Mouse (Mus musculus) kidney, adult 8-10 months (tissue): Measurements from ENCODE around the gene Adprm.
"Not testable (repeated sequence)": the region's sequence is repeated elsewhere in the genome, so short reads cannot be mapped to it uniquely, and the experiment has no call there.

ENCODE experiments used
- DNase-seq, 2 experiments: peaks; one replicate each; pipeline ENCODE4 v3.0.0; 2022

Gene Adprm

DNA sequence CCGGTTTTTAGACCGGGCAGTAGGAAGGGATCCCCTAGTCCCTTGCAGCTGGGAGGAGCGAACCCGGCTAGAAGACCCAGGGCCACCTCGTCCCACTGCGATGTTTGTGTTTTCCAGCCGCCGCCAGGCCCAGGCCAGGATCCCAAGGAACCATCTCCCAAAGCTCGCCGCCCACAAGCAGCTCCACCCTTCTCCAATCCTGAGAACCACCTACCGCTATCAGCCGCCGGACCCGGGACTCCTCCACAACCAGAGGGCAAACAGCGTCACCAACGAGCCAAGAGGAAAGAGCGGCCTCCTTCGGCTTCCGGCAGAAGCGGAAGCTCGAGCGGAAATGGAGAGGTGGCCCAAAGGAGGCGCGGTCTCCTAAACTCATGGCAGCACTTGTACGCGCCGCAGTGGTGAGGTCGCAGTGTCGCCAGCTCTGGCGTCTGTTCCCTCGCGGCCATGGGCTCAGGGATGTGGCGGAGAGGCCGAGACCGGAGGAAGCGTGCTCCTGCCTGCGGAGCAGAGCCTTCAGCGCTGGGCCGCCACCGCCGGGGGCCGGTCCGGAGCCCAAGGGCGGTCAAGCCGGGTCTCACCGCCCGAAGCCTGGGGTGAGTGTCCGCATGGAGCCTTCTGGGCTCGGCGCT is at the start of gene Adprm, which contains the start of gene Sco1:
Adprm (minus strand) TSS at position 274 of the 632 bp plus-strand sequence.
Sco1 (plus strand) TSS at position 350 of the 632 bp plus-strand sequence.
- peak; percentile 91 for DNase-seq

DNA sequence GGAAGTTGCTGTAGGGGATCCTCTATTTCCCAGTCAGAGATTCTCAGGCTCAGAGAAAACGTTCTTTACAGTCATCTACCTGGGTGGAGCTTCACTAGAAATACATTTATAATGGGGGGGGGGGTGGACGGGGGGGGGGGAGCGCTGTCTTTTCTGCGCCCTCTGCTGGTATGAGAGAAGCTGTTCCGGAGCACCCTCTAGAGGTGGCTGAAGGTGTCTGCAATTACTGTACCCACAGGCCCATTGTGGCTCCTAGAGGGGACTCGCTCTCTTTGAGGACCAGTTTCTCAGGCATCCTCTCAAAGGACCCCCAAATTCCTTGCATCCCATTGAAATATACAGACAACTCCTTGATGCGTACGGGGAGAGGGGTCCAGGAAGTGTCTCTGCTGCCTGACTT is 49.3 kb upstream of the Adprm start:
- DNase-seq, result peak; percentile 33 to 50

DNA sequence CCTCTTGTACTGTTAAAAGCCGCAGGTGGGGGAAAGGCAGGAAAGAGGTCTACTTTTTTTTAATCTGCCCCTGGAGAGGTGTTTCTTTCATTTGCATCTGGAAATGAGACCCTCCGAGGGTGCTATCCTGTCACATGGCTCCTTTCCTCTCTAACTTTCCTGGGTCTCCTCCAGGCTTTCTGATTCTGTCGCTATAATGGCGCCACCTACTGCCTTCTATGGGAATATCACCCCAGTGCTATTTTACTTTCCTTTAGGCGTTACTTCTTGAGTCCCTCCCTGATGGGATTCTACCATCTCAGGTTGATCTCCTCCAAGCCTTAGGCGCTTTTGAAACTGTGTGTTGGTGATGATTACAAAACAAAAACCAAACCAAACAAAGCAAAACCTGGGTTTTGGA is 47.8 kb upstream of the Adprm start:
- DNase-seq, result peak; percentile 23 to 45

DNA sequence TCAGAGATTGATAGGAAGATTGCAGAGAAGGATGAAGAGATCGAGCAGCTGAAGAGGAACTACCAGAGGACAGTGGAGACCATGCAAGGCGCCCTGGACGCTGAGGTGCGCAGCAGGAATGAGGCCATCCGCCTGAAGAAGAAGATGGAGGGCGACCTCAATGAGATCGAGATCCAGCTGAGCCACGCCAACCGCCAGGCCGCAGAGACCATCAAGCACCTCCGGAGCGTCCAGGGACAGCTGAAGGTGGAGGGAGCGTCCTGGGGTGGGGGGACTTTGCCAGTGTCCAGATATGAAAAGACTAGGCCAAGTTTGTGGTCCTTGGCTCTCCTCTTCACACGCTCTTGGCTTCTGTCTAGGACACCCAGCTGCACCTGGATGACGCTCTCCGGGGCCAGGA is 46.8 kb upstream of the Adprm start:
- DNase-seq, result no peak

DNA sequence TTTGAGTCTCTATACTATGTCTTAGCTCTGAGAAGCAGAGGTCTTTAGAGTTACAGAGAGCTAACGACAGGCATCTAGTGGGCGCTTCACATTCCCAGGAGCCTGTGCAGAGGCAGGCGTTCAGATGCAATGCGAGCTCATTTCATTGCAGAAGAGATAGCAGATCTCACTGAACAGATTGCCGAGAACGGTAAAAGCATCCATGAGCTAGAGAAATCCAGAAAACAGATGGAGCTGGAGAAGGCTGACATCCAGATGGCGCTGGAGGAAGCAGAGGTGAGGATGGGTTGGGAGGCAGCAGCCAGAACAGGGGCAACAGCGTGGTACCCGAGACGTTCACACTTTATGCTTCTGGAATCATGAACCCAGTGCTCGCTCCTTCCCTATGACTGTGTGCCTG is 46.0 kb upstream of the Adprm start:
- DNase-seq, result no peak

DNA sequence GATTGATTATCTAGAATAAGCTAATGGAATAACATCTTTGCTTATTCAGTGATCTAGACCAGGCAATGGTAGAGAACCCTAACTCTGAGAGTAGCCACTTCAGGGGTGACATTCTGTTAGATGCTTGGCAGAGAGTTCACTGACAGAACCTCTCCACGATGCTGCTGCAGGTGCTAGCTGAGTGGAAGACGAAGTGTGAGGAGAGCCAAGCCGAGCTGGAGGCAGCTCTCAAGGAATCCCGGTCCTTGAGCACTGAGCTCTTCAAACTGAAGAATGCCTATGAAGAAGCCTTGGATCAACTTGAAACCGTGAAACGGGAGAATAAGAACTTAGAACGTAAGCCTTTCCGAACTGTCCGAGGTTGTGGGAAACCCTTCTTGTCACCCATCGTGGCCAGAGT is 45.3 kb upstream of the Adprm start:
- no peak for DNase-seq

DNA sequence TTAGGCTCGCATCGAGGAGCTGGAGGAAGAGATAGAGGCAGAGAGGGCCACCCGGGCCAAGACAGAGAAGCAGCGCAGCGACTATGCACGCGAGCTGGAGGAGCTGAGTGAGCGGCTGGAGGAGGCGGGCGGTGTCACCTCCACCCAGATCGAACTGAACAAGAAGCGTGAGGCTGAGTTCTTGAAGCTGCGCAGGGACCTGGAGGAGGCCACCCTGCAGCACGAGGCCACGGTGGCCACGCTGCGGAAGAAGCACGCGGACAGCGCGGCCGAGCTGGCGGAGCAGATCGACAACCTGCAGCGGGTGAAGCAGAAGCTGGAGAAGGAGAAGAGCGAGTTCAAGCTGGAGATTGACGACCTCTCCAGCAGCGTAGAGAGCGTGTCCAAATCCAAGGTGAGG is 42.1 kb upstream of the Adprm start:
- no peak for DNase-seq

DNA sequence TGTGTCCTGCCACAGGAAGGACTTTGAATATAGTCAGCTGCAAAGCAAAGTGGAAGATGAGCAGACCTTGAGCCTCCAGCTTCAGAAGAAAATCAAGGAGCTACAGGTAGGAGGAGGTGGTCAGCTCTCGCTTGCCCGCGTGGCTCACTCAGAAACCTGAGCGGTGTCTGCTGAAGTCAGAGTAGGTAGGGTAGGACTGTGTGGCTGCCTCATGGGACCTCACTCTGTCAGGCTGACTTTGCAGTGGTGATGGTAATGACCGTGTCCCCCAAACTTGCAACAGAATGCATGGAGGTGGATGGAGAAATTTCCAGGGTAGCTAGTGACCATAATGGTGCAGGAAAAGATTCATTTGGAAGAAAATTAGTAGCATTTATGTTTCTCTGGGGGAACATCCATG is 41.3 kb upstream of the Adprm start:
- DNase-seq, result no peak

DNA sequence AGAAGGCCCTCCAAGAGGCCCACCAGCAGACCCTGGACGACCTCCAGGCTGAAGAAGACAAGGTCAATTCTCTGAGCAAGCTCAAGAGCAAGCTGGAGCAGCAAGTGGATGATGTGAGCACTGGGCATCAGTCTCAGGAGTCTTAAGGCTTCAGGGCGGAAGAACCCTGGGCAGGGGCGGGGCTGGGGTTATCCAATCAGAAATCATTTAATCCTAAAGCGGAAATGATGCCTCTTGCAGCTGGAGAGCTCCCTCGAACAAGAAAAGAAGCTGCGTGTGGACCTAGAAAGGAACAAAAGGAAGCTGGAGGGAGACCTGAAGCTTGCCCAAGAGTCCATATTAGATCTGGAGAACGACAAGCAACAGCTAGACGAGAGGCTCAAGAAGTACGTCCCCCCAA is 40.8 kb upstream of the Adprm start:
- no peak for DNase-seq

DNA sequence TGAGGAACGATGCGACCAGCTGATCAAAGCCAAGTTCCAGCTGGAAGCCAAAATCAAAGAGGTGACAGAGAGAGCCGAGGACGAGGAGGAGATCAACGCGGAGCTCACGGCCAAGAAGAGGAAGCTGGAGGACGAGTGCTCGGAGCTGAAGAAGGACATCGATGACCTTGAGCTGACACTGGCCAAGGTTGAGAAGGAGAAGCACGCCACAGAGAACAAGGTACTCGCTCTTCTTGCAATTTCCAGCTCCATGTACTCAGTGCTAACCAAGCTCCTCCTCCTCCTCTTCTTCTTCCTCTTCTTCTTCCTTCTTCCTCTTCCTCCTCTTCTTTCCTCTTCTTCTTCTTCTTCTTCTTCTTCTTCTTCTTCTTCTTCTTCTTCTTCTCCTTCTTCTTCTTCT is 40.0 kb upstream of the Adprm start:
- not testable (repeated sequence) for DNase-seq

DNA sequence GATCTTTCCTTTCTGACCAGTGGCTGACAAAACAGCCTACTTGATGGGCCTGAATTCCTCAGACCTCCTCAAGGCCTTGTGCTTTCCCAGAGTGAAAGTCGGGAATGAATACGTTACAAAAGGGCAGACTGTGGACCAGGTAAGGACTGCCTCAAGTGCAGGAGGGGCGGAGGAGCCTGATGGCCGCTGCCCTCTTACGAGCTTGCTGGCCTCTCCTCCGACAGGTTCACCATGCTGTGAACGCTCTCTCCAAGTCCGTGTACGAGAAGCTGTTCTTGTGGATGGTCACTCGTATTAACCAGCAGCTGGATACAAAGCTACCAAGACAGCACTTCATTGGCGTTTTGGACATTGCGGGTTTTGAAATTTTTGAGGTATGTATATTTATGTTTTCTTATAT is 34.8 kb upstream of the Adprm start:
- no peak for DNase-seq

DNA sequence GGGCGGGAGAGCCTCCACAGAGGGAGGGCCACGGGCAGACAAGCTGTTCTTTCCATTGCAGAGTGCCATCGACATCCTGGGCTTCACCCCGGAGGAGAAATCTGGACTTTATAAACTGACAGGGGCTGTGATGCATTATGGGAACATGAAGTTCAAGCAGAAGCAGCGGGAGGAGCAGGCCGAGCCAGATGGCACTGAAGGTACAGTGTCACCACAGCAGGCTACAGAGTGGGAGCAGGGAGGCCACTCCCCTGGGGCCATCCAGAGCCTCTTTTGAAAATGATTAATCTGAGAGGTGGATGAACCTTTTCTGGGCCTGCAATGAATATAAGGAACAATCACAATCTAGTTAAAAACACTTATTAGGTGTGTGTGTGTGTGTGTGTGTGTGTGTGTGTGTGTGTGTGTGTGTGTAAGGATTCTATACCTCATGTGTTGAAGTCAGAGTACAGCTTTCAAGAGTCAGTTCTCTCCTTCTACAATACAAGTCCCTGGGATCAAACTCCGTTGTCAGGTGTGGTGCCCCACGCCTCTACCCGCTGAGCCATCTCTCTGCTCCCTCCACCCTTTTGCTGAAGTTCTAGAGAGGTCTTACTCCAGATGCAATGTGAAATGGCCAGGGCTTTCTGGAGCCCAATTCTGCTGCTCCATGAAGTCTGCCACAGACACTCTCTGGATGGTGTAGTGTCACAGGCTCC is 34.2 kb upstream of the Adprm start:
- DNase-seq, result peak in 1 of 2 experiments; percentile 30

DNA sequence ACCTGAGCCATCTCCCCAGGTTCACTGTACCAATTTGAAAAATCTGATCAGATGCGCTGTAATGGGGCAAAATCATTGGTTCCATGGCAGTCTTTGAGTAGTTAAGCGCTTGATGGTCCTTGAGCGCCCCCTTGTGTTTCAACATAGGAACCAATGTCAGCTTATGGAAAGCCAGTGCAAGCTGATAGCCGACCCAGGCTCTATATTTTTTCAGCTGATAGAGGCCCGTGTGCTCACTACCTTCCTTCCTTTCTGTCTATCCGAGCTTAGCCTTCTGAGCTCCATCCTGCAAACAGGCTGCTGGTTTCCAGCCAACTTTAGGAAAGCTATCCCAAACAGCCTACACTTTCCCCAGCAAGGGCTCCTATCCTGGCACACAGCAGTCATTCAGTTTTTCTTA is 33.1 kb upstream of the Adprm start:
- DNase-seq, result peak; percentile 59 to 62

DNA sequence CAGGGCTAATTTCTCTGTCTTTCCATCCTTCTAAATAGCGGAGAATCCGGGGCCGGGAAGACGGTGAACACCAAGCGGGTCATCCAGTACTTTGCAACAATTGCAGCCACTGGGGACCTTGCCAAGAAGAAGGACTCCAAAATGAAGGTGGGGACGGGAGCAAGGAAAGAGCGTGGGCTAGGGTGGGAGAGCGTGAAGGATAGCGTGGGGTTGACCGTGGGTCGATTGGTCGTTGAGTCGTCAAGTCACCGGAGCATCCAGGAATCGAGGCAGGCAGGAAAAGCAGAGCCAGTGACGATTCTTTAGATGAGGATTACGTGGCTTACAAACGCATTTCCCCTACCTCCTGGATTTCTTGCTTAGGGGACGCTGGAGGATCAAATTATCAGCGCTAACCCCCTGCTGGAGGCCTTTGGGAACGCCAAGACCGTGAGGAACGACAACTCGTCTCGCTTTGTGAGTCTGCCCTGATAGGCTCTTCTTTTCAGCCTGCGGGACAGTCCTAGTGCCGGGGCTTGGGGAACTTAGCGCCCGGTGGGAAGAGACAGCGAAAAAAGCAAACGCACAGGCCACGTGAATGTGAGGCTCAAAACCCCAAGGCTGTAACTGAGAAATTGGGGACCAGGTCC is 31.4 kb upstream of the Adprm start:
- DNase-seq, result no peak

DNA sequence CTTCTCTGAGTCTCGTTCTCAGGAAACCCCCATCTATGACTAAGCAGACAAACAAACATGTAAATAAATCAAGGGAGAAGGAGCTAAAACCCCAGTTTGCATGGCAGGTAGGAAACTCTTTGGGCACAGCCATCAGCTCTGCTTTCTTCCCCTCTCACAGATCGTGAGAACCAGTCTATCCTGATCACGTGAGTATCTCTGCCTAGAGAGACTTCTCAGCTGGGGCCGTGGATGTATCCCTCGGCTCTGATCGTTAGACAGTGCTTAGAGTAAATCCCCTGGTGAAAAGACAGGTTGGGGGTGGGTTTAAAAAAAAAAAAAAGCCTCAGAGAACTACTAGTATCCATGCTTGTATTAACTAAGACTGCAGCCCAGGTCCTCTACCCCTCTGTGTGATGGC is 30.8 kb upstream of the Adprm start:
- DNase-seq, result no peak

DNA sequence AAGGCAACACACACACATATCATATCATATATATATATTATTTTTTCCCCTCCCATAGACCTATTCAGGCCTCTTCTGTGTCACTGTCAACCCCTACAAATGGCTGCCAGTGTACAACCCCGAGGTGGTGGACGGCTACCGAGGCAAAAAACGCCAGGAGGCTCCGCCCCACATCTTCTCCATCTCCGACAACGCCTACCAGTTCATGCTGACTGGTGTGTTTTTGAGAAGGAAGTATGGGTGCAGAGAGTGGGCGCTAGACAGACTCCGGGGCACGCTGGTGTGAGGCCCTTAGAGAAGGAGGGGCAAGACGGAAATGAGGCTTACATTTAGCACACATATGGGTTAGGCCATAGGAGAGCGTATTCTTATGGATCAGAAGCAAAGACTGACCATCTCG is 30.4 kb upstream of the Adprm start:
- DNase-seq, result no peak

DNA sequence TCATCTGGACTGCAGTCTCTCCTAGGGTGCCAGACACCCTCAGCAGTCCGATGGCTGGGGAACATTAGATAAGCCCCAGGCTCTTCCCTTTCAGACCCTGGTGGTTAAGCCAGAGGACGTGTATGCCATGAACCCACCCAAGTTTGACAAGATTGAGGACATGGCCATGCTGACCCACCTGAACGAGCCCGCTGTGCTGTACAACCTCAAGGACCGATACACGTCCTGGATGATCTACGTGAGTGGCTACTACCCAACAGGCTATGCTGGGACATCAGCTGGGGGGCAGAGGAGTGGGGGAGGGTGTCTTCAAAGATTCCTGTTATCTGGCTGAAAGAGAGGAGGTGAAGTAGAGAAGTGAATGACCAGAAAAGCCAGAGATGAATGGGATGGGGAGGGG is 29.8 kb upstream of the Adprm start:
- no peak for DNase-seq

DNA sequence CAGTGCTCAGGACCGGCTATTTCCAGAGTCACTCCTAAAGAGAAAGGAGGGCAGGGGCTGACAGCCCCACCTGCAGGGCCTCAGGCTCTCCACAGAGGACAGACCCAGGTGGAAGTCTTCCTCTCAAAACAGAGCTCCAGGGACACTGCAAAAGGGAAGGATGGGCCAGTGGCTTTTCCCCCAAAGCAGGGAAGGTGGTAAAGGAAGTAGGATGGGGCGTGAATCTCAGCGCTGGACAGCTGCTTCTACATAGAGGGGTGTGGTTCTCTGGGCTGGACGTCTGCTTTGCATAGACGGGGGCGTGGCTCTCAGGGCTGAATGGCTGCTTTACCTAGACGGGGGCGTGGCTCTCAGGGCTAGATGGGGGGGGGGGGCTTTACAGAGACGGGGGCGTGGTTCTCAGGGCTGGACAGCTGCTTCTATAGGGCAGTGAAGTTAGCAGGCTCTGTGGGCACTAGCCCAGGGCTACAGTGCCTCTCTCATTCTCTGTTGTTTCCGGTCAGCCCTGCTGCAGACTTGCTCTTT is 28.8 kb upstream of the Adprm start:
- peak; percentile 35 to 38 for DNase-seq

DNA sequence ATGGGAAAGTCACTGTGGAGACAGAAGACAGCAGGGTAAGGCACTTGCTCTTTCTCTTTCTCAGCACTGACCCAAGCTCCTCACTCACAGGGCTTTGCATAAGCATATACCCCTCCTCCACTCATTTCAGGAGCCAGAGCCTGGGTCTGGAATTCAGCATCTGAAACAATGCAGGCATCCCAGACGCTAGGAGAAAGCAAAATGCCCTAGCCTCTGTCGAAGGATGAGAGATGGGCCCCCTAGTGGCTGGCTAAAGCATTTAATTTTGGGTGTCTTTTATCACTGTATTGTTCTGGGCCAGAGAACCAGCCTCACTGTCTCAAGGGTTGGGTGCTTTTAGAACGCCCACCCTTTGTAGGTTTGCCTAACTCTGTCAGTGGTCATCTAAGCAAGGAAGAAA is 27.8 kb upstream of the Adprm start:
- peak; percentile 37 to 44 for DNase-seq

DNA sequence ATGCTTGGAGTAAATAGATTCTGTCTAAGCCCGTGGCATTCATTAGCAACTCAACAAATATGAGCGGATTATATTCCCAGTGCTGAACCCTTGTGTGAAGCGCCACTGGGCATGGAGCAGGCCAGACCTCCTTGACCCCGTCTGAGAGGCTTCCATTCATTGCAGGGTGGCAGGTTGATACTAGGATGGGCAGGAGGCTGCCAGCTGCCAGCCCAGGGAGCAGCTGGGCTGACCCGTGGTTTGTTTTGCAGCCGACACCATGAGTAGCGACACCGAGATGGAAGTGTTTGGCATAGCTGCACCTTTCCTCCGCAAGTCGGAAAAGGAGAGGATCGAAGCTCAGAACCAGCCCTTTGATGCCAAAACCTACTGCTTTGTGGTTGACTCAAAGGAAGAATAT is 27.3 kb upstream of the Adprm start:
- no peak for DNase-seq

DNA sequence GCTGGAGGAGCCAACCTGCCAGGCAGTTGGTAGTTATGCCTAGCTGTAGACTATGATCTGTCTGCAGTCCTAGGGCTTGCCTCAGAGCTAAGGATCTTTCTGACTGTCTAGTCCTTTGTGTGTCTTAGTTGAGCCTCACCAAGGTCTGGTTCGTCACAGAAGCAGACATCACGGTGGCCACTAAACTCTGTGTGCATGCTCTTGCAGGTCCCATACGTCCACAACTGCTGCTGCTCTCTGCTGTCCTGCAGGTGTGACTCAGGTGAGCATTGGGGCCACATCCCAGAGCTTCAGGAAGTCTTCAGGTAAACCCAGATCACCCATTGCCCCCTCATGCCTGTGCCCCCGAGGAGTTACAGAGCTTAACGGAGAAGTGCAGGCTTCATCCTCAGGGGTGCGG is 26.5 kb upstream of the Adprm start:
- DNase-seq, result no peak

DNA sequence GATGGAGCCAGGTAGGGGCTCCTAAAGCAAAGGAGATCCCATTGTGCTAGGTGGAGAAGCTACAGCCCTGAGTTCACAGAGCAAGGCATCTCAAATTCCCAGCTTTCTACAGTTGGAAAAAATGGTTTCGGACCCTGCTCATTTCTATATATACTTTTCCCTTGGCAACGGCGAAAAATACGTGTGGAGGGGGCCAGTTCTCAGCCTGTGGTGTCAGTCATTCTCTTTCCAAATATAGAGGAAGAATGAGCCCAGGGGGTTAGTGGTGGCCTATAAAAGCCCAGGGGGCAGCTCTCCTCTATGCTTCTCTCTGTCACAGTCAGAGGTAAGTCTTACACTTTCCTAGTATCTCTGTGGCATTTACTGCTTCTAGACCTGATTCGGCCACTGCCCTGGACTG is 25.6 kb upstream of the Adprm start, which contains the start of gene Myh3:
Myh3 (plus strand) TSS at position 301 of the 400 bp plus-strand sequence.
- DNase-seq, result no peak

DNA sequence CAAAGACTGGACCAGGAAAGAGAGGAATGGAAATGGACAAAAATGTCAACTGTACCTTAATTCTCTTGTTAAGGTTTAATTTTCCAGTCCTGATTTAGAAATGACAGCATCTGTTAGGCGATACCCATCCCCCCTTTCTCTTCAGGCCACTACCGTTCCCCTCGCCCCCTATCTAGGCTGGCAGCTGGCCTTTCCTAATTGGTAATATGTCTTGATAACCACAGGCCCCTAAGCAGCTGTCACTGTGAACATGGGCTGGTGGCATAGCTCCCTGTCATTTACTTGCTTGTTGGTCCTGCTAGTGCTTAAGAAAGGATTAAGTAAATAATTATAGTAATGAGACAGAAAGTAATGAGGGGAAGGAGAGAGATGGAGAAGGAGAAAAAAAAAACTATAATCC is 25.0 kb upstream of the Adprm start:
- no peak for DNase-seq

DNA sequence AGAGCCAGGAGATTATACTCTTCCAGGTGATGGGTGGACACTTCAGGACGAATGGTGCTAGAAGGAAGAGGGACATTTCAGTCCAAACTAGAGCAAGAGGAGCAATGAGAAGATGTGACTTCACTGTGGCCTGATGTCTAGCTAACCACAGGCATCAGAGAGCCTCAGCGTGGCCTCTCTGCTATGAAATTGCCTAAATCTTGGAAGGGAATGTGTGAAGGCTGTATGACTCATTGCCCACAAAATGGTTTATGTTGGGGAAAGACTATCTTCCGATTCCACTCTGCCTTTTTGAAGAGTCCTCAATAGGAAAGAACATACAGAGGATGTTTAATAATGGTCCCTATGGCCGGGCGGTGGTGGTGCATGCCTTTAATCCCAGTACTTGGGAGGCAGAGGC is 24.4 kb upstream of the Adprm start:
- no peak for DNase-seq
